Mouse (Mus musculus): ENCODE measurements around the gene Hist1h4a.

Gene Hist1h4a

GRCm38 (mm10) chr13:23760972-23761864, at the start of gene Hist1h4a:
Gene Hist1h4a, minus strand, starts transcription at chr13:23761230.
- in situ Hi-C loops (cut with MboI, MseI), result loop anchor here (10.0 kb wide), 1 partner anchor 1716 kb away; the partner anchor contains the start of genes Hist1h2ag, Hist1h2bj and Hist1h4i

- in situ Hi-C loops (cut with MboI, MseI), result no loop called here
Observed at GRCm38 (mm10) chr13:23806422-23807052, 45.5 kb upstream of the Hist1h4a start, which contains the start of gene Slc17a2. Gene Slc17a2, plus strand, starts transcription at chr13:23806993.

GRCm38 (mm10) chr13:23804532-23804931, 43.5 kb upstream of the Hist1h4a start:
- in situ Hi-C loops (cut with MboI, MseI), result no loop called here

- in situ Hi-C loops (cut with MboI, MseI), result no loop called here
Observed at GRCm38 (mm10) chr13:23799405-23799804, 38.4 kb upstream of the Hist1h4a start.

- in situ Hi-C loops (cut with MboI, MseI), result no loop called here
Observed at GRCm38 (mm10) chr13:23792520-23792919, 31.5 kb upstream of the Hist1h4a start.

- in situ Hi-C loops (cut with MboI, MseI), result no loop called here
Observed at GRCm38 (mm10) chr13:23779025-23779424, 18.0 kb upstream of the Hist1h4a start.

- in situ Hi-C loops (cut with MboI, MseI), result no loop called here
Observed at GRCm38 (mm10) chr13:23778339-23778738, 17.3 kb upstream of the Hist1h4a start.

GRCm38 (mm10) chr13:23772561-23773313, 11.7 kb upstream of the Hist1h4a start:
- in situ Hi-C loops (cut with MboI, MseI), result no loop called here

GRCm38 (mm10) chr13:23769613-23770012, 8.6 kb upstream of the Hist1h4a start, which contains the start of gene Trim38:
Gene Trim38, plus strand, starts transcription at chr13:23769913.
- in situ Hi-C loops (cut with MboI, MseI), result loop anchor here (10.0 kb wide), 1 partner anchor 1725 kb away; the partner anchor contains the start of genes Hist1h2ag, Hist1h2bj and Hist1h4i

- in situ Hi-C loops (cut with MboI, MseI), result loop anchor here (10.0 kb wide), 1 partner anchor 1724 kb away; the partner anchor contains the start of genes Hist1h2ag, Hist1h2bj and Hist1h4i
Observed at GRCm38 (mm10) chr13:23768834-23769397, 7.9 kb upstream of the Hist1h4a start.

- in situ Hi-C loops (cut with MboI, MseI), result loop anchor here (10.0 kb wide), 1 partner anchor 1722 kb away; the partner anchor contains the start of genes Hist1h2ag, Hist1h2bj and Hist1h4i
Observed at GRCm38 (mm10) chr13:23766772-23767171, 5.7 kb upstream of the Hist1h4a start.

GRCm38 (mm10) chr13:23765172-23765513, 4.1 kb upstream of the Hist1h4a start:
- in situ Hi-C loops (cut with MboI, MseI), result loop anchor here (10.0 kb wide), 1 partner anchor 1720 kb away; the partner anchor contains the start of genes Hist1h2ag, Hist1h2bj and Hist1h4i

GRCm38 (mm10) chr13:23764324-23765171, 3.5 kb upstream of the Hist1h4a start:
- in situ Hi-C loops (cut with MboI, MseI), result loop anchor here (10.0 kb wide), 1 partner anchor 1720 kb away; the partner anchor contains the start of genes Hist1h2ag, Hist1h2bj and Hist1h4i

GRCm38 (mm10) chr13:23763586-23764323, 2.7 kb upstream of the Hist1h4a start, which contains the start of gene Hist1h1a:
Gene Hist1h1a, plus strand, starts transcription at chr13:23763666.
- in situ Hi-C loops (cut with MboI, MseI), result loop anchor here (10.0 kb wide), 1 partner anchor 1719 kb away; the partner anchor contains the start of genes Hist1h2ag, Hist1h2bj and Hist1h4i

- in situ Hi-C loops (cut with MboI, MseI), result loop anchor here (10.0 kb wide), 1 partner anchor 1718 kb away; the partner anchor contains the start of genes Hist1h2ag, Hist1h2bj and Hist1h4i
Observed at GRCm38 (mm10) chr13:23763242-23763585, 2.2 kb upstream of the Hist1h4a start.

GRCm38 (mm10) chr13:23761871-23762821, 1.1 kb upstream of the Hist1h4a start, which contains the start of gene Hist1h3a:
Gene Hist1h3a, minus strand, starts transcription at chr13:23762386.
- in situ Hi-C loops (cut with MboI, MseI), result loop anchor here (10.0 kb wide), 1 partner anchor 1717 kb away; the partner anchor contains the start of genes Hist1h2ag, Hist1h2bj and Hist1h4i

GRCm38 (mm10) chr13:23760240-23760971, 624 bp downstream of the Hist1h4a start:
- in situ Hi-C loops (cut with MboI, MseI), result loop anchor here (10.0 kb wide), 1 partner anchor 1716 kb away; the partner anchor contains the start of genes Hist1h2ag, Hist1h2bj and Hist1h4i

Measured in T-helper 2 cell (primary cell).